Mouse (Mus musculus): ENCODE measurements around the gene Sh2d1b2.

- no peak for TF ChIP-seq POLR2A (IDR thresholded peaks at IDR 0.05; ENCODE audit: borderline replicate concordance, extremely low read depth, insufficient read depth, insufficient read length, poor library complexity, severe bottlenecking)
- TF ChIP-seq CTCF (IDR thresholded peaks at IDR 0.05; ENCODE audit: borderline replicate concordance, extremely low read depth, insufficient read depth, insufficient read length), result no peak
Observed at GRCm38 (mm10) chr1:170277016-170277415, 44.5 kb downstream of the Sh2d1b2 start, which contains the start of gene Sh2d1b1.
